Mouse (Mus musculus) liver, postnatal 0 days (tissue): ENCODE data around the gene Cd19. TPM values are rescaled to one million over a fixed set of nuclear protein-coding genes. Genes with fewer than 3 reads are reported as not detected.

Source experiments
- ATAC-seq: fragments of 200-750 bp; cut with Nextera tagmentation; 2 replicates; pipeline ENCODE4 v1.8.0; 2017; ENCODE audit warnings: mild to moderate bottlenecking, moderate library complexity
- DNase-seq: peaks from one replicate; pipeline ENCODE4 v3.0.0-alpha.2; 2016
- H3K27ac ChIP-seq: fragments of 300-500 bp; sonication (generic); 2 replicates; pipeline ENCODE4 v1.5.1; 2014; ENCODE audit warnings: antibody characterized with exemption, moderate library complexity, mild to moderate bottlenecking, low read depth
- H3K27me3 ChIP-seq: fragments of 300-500 bp; sonication (generic); 2 replicates; pipeline ENCODE4 v1.6.1; 2014; ENCODE audit warnings: low read length, control low read depth, mixed read lengths; ENCODE audit not compliant: insufficient read depth
- H3K36me3 ChIP-seq: fragments of 300-500 bp; sonication (generic); replicated peaks from 2 replicates; pipeline ENCODE4 v1.6.1; 2014; ENCODE audit warnings: mild to moderate bottlenecking, control low read depth, low read length, moderate library complexity, mixed read lengths; ENCODE audit not compliant: insufficient read depth
- H3K4me1 ChIP-seq: fragments of 300-500 bp; sonication (generic); 2 replicates; pipeline ENCODE4 v1.6.1; 2014; ENCODE audit warnings: antibody characterized with exemption, mild to moderate bottlenecking, control low read depth; ENCODE audit not compliant: insufficient read depth
- H3K4me2 ChIP-seq: fragments of 300-500 bp; sonication (generic); 2 replicates; pipeline ENCODE4 v1.6.1; 2014; ENCODE audit warnings: low read depth, mild to moderate bottlenecking, low read length, moderate library complexity, mixed read lengths
- H3K4me3 ChIP-seq: fragments of 300-500 bp; sonication (generic); 2 replicates; pipeline ENCODE4 v1.5.1; 2014; ENCODE audit warnings: low read depth, low read length
- H3K9ac ChIP-seq: fragments of 300-500 bp; sonication (generic); replicated peaks from 2 replicates; pipeline ENCODE4 v1.6.1; 2014; ENCODE audit warnings: mild to moderate bottlenecking, moderate library complexity
- H3K9me3 ChIP-seq: fragments of 300-500 bp; sonication (generic); 2 replicates; pipeline ENCODE4 v1.6.1; 2016; ENCODE audit warnings: mild to moderate bottlenecking, control low read depth, low read length, mixed read lengths
- CTCF ChIP-seq: sonication (generic); IDR thresholded peaks from 2 replicates; pipeline ENCODE4 v1.5.1; 2016; ENCODE audit warnings: antibody characterized with exemption, low read depth
- EP300 ChIP-seq: IDR thresholded peaks from 2 replicates; pipeline ENCODE4 v1.6.1; 2016; ENCODE audit warnings: antibody characterized with exemption, low read depth, mild to moderate bottlenecking
- WGBS: fragments of 180-500 bp; shearing (Covaris S2); extraction: QIAGEN DNeasy Blood & Tissue Kit; methylation state at CpG from one replicate; pipeline ENCODE4 v1.1.7; 2014; ENCODE audit not compliant: insufficient replicate concordance; 5-methylcytosine and 5-hydroxymethylcytosine counted together
- polyA plus RNA-seq: library from polyadenylated mRNA; unstranded; fragments of >200 nt; fragmentation: Nextera tagmentation; extraction: Ambion mirVana; gene quantifications from 2 replicates; pipeline ENCODE4 v1.2.1, GENCODE M21; 2015

Gene Cd19
- polyA plus RNA-seq, 1 experiment from 2014 or later = 9.1 TPM

- H3K4me3 ChIP-seq = no peak overlapping the region
- H3K27me3 ChIP-seq = no peaks in the 10 kb centered on the region
- H3K9ac ChIP-seq = no peak overlapping the region
- H3K4me2 ChIP-seq = no peak overlapping the region
- H3K9me3 ChIP-seq = no peaks in the 10 kb centered on the region
- WGBS = 72% methylated on average over 11 of the region's 11 CpGs
- DNase-seq (no peak), ATAC-seq (no peak)
- H3K36me3 ChIP-seq = no peaks in the 10 kb centered on the region
- TF ChIP-seq CTCF (no peak), EP300 (no peak)
- H3K4me1 ChIP-seq = peaks cover 4% of the 10 kb centered on the region; the same call in 1 of the 2 replicates
- no peak overlapping the region for H3K27ac ChIP-seq
Measured at GRCm38 (mm10) chr7:126458844-126459618, 44.3 kb upstream of the Cd19 start.

- no peaks in the 10 kb centered on the region for H3K4me1 ChIP-seq
- TF ChIP-seq CTCF (no peak), EP300 (no peak)
- 81% methylated on average over 5 of the region's 5 CpGs for WGBS
- no peak overlapping the region for H3K4me3 ChIP-seq
- no peaks in the 10 kb centered on the region for H3K27me3 ChIP-seq
- no peak overlapping the region for H3K4me2 ChIP-seq
- DNase-seq (no peak), ATAC-seq (no peak)
- H3K36me3 ChIP-seq = no peaks in the 10 kb centered on the region
- no peak overlapping the region for H3K9ac ChIP-seq
- H3K9me3 ChIP-seq = no peaks in the 10 kb centered on the region
- H3K27ac ChIP-seq = no peak overlapping the region
Measured at GRCm38 (mm10) chr7:126458225-126458624, 43.5 kb upstream of the Cd19 start.

- TF ChIP-seq CTCF (no peak), EP300 (no peak)
- no peak overlapping the region for H3K4me3 ChIP-seq
- ATAC-seq (no peak), DNase-seq (no peak)
- H3K4me1 ChIP-seq = no peaks in the 10 kb centered on the region
- H3K9ac ChIP-seq = no peak overlapping the region
- no peak overlapping the region for H3K4me2 ChIP-seq
- 60% methylated on average over 17 of the region's 17 CpGs for WGBS
- H3K27me3 ChIP-seq = no peaks in the 10 kb centered on the region
- no peaks in the 10 kb centered on the region for H3K36me3 ChIP-seq
- no peak overlapping the region for H3K27ac ChIP-seq
- H3K9me3 ChIP-seq = no peaks in the 10 kb centered on the region
Measured at GRCm38 (mm10) chr7:126456382-126457266, 41.9 kb upstream of the Cd19 start.

- no peak overlapping the region for H3K4me3 ChIP-seq
- DNase-seq (no peak), ATAC-seq (no peak)
- no peak overlapping the region for H3K9ac ChIP-seq
- TF ChIP-seq CTCF (no peak), EP300 (no peak)
- no peak overlapping the region for H3K4me2 ChIP-seq
- no peaks in the 10 kb centered on the region for H3K4me1 ChIP-seq
- no peaks in the 10 kb centered on the region for H3K9me3 ChIP-seq
- H3K27ac ChIP-seq = no peak overlapping the region
- no peaks in the 10 kb centered on the region for H3K27me3 ChIP-seq
- 62% methylated on average over 2 of the region's 2 CpGs for WGBS
- no peaks in the 10 kb centered on the region for H3K36me3 ChIP-seq
Measured at GRCm38 (mm10) chr7:126455242-126455641, 40.6 kb upstream of the Cd19 start.

- Histone ChIP-seq H3K4me1 (no peaks in the 10 kb centered on the region), H3K9ac (no peak overlapping the region), H3K9me3 (no peaks in the 10 kb centered on the region), H3K27ac (no peak overlapping the region), H3K4me2 (no peak overlapping the region), H3K4me3 (no peak overlapping the region), H3K27me3 (no peaks in the 10 kb centered on the region), H3K36me3 (no peaks in the 10 kb centered on the region)
- 48% methylated on average over 7 of the region's 7 CpGs for WGBS
- TF ChIP-seq CTCF = no peak
- ATAC-seq (no peak), DNase-seq (no peak)
Measured at GRCm38 (mm10) chr7:126453861-126454260, 39.2 kb upstream of the Cd19 start.

- Histone ChIP-seq H3K27ac (no peak overlapping the region), H3K36me3 (0 out of 2 replicates have a peak, but pooled peaks cover 4% of the 10 kb centered on the region), H3K9me3 (no peaks in the 10 kb centered on the region), H3K27me3 (no peaks in the 10 kb centered on the region), H3K9ac (no peak overlapping the region), H3K4me3 (no peak overlapping the region), H3K4me2 (no peak overlapping the region), H3K4me1 (no peaks in the 10 kb centered on the region)
- no peak for DNase-seq
- ATAC-seq = no peak
- TF ChIP-seq EP300 (no peak), CTCF (no peak)
- WGBS = 78% methylated on average over 3 of the region's 3 CpGs
Measured at GRCm38 (mm10) chr7:126452244-126452643, 37.6 kb upstream of the Cd19 start.
